Mouse (Mus musculus) forebrain, embryonic 11.5 days (tissue): ENCODE data around the gene Cntrl. TPM values are rescaled to one million over a fixed set of nuclear protein-coding genes. Genes with fewer than 3 reads are reported as not detected.

ENCODE experiments used
- ATAC-seq: fragments of 200-750 bp; cut with Nextera tagmentation; replicated peaks from 2 replicates; pipeline ENCODE4 v1.8.0; 2017; ENCODE audit warnings: moderate TSS enrichment; ENCODE audit not compliant: low FRiP score
- DNase-seq: peaks from one replicate; pipeline ENCODE4 v3.0.0-alpha.2; 2017; ENCODE audit warnings: low spot score
- H3K27ac ChIP-seq: fragments of 300-500 bp; sonication (generic); 2 replicates; pipeline ENCODE4 v1.5.1; 2014; ENCODE audit warnings: low read depth, low read length
- H3K27me3 ChIP-seq: fragments of 300-500 bp; sonication (generic); 2 replicates; pipeline ENCODE4 v1.6.1; 2014; ENCODE audit warnings: mild to moderate bottlenecking, low read length, mixed read lengths; ENCODE audit not compliant: control insufficient read depth, insufficient read depth
- H3K36me3 ChIP-seq: fragments of 300-500 bp; sonication (generic); 2 replicates; pipeline ENCODE4 v1.6.1; 2014; ENCODE audit warnings: mild to moderate bottlenecking, low read length, moderate library complexity, mixed read lengths; ENCODE audit not compliant: control insufficient read depth, insufficient read depth
- H3K4me1 ChIP-seq: fragments of 300-500 bp; sonication (generic); replicated peaks from 2 replicates; pipeline ENCODE4 v1.6.1; 2014; ENCODE audit warnings: low read length, mixed read lengths; ENCODE audit not compliant: control insufficient read depth, insufficient read depth
- H3K4me2 ChIP-seq: fragments of 300-500 bp; sonication (generic); 2 replicates; pipeline ENCODE4 v1.6.1; 2014; ENCODE audit warnings: low read depth, mild to moderate bottlenecking, low read length, moderate library complexity, mixed read lengths; ENCODE audit not compliant: severe bottlenecking
- H3K4me3 ChIP-seq: fragments of 300-500 bp; sonication (generic); 2 replicates; pipeline ENCODE4 v1.5.1; 2014; ENCODE audit warnings: low read depth, low read length
- H3K9ac ChIP-seq: fragments of 300-500 bp; sonication (generic); 2 replicates; pipeline ENCODE4 v1.6.1; 2014; ENCODE audit warnings: low read length
- H3K9me3 ChIP-seq: fragments of 300-500 bp; sonication (generic); 2 replicates; pipeline ENCODE4 v1.6.1; 2016; ENCODE audit warnings: low read length, mixed read lengths; ENCODE audit not compliant: control insufficient read depth
- WGBS: fragments of 180-500 bp; shearing (Covaris S2); extraction: QIAGEN DNeasy Blood & Tissue Kit; methylation state at CpG from one replicate; pipeline ENCODE4 v1.1.7; 2014; 5-methylcytosine and 5-hydroxymethylcytosine counted together
- polyA plus RNA-seq: library from polyadenylated mRNA; unstranded; fragments of >200 nt; fragmentation: Nextera tagmentation; extraction: Ambion mirVana; gene quantifications from 2 replicates; pipeline ENCODE4 v1.2.1, GENCODE M21; 2014

Gene Cntrl
- polyA plus RNA-seq, 1 experiment from 2014 or later, result 42.0 TPM

DNA sequence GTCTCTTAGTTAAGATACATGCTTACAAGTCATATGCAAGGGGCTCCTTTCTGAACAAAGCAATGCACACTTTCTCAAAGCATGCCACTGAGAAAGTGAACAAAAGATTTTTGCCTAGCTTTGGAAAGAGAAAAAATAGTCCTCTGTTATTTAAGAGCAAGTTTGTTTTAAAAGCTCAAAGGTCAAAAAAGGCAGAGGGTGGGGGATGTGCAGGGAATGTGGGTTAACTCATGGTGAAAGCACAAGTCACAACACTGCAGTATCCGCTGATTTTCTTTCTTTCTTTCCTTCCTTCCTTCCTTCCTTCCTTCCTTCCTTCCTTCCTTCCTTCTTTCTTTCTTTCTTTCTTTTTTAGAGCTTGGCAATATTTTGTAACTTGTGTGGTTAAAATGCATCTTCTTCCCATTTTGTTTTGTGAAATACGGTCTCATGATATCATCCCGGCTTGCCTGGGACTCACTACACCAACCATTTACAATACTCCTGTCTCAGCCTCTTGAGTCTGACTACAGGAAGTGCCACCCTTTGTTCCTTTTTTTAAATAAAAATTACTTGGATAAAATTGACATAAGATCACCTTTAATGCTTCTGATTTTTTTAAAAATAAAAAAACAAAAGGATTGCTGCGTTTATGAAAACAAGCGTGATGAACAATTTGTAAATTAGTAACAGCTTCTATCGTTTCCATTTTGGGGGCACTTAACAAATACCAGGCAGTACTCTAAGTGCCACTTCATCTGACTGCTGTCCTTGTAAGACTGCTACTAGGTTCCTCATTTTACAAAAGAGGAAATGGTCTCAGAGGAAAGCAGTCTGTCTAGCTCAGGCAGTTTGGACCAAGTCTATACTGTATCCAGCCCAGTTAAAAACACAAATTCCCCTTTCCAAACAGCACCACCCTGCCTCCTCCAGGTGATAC lies 86.6 kb downstream of the Cntrl start:
- Histone ChIP-seq H3K9ac (no peak overlapping the region), H3K4me1 (peaks cover 6% of the 10 kb centered on the region; the same call in 1 of the 2 replicates), H3K27ac (no peak overlapping the region), H3K27me3 (no peaks in the 10 kb centered on the region), H3K4me2 (no peak overlapping the region), H3K4me3 (no peak overlapping the region), H3K36me3 (no peaks in the 10 kb centered on the region), H3K9me3 (no peaks in the 10 kb centered on the region)
- 86% methylated on average over 6 of the region's 6 CpGs for WGBS
- ATAC-seq (no peak), DNase-seq (no peak)

GRCm38 (mm10) chr2:35199541-35199940 lies 90.2 kb downstream of the Cntrl start:
- H3K27ac ChIP-seq, result no peak overlapping the region
- H3K27me3 ChIP-seq, result no peaks in the 10 kb centered on the region
- peak overlapping the region; percentile 99 for H3K4me3 ChIP-seq
- 32% methylated on average over 5 of the region's 5 CpGs for WGBS
- H3K9me3 ChIP-seq, result no peaks in the 10 kb centered on the region
- DNase-seq (no peak), ATAC-seq (no peak)
- peak overlapping the region; percentile 60 for H3K4me2 ChIP-seq
- H3K4me1 ChIP-seq, result peaks cover 6% of the 10 kb centered on the region; the same call in 1 of the 2 replicates
- no peaks in the 10 kb centered on the region for H3K36me3 ChIP-seq
- peak overlapping the region; percentile 99 for H3K9ac ChIP-seq

GRCm38 (mm10) chr2:35199971-35200897 lies 90.9 kb downstream of the Cntrl start:
- H3K4me3 ChIP-seq, result peak overlapping the region; percentile 99
- DNase-seq (no peak), ATAC-seq (peak; percentile 77)
- no peaks in the 10 kb centered on the region for H3K27me3 ChIP-seq
- peak overlapping the region; percentile 60 for H3K4me2 ChIP-seq
- WGBS, result under 1% methylated on average over 73 of the region's 90 CpGs
- H3K36me3 ChIP-seq, result no peaks in the 10 kb centered on the region
- H3K9ac ChIP-seq, result peak overlapping the region; percentile 99
- H3K27ac ChIP-seq, result peak overlapping the region; percentile 90
- H3K4me1 ChIP-seq, result peaks cover 6% of the 10 kb centered on the region; the same call in 1 of the 2 replicates
- no peaks in the 10 kb centered on the region for H3K9me3 ChIP-seq

- peak within 1 kb of the TSS; percentile 99 for H3K9ac ChIP-seq
- peak within 1 kb of the TSS; percentile 90 for H3K27ac ChIP-seq
- H3K4me1 ChIP-seq, result peaks cover 6% of the 10 kb centered on the region; the same call in 1 of the 2 replicates
- WGBS, result under 1% methylated on average over 41 of the region's 47 CpGs
- ATAC-seq, result peak; percentile 98
- peak; percentile 100 for DNase-seq
- no peaks in the 10 kb centered on the region for H3K9me3 ChIP-seq
- H3K4me2 ChIP-seq, result peak within 1 kb of the TSS; percentile 72
- H3K27me3 ChIP-seq, result no peaks in the 10 kb centered on the region
- peak within 1 kb of the TSS; percentile 99 for H3K4me3 ChIP-seq
- no peaks in the 10 kb centered on the region for H3K36me3 ChIP-seq
Observed at GRCm38 (mm10) chr2:35200898-35201668, 91.8 kb downstream of the Cntrl start, which contains the start of gene Rab14. Rab14 (minus strand) TSS chr2:35201120.

- ATAC-seq (no peak), DNase-seq (no peak)
Observed at GRCm38 (mm10) chr2:35203729-35204128, 94.4 kb downstream of the Cntrl start.

DNA sequence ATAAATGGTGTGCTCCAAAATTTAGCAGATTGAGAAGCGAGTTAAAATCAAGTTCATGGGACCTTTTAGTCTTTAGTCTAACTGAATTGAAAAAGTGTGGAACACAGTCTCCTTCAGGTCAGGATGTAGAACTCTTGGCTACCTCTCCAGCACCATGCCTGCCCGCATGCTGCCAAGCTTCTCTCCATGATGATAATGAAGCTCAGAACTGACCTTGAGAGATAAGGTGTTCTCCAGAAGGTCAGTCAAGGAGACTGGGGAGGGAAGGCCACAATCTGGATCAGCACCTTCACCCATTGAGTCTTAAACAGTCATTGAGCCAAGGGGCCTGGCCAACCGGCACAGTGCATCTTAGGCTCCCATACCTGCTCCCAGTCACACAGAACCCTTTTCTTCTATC lies 97.5 kb downstream of the Cntrl start:
- H3K9ac ChIP-seq, result no peak overlapping the region
- no peak overlapping the region for H3K4me3 ChIP-seq
- no peak overlapping the region for H3K4me2 ChIP-seq
- H3K36me3 ChIP-seq, result no peaks in the 10 kb centered on the region
- no peak overlapping the region for H3K27ac ChIP-seq
- no peak for ATAC-seq
- WGBS, result 89% methylated on average over 3 of the region's 3 CpGs
- no peak for DNase-seq
- H3K4me1 ChIP-seq, result no peaks in the 10 kb centered on the region
- H3K27me3 ChIP-seq, result no peaks in the 10 kb centered on the region
- H3K9me3 ChIP-seq, result no peaks in the 10 kb centered on the region

More at GRCm38 (mm10) chr2:35203729-35204128, 94.4 kb downstream of the Cntrl start:
- Histone ChIP-seq H3K4me3 (no peak overlapping the region), H3K4me2 (no peak overlapping the region), H3K36me3 (no peaks in the 10 kb centered on the region), H3K9me3 (no peaks in the 10 kb centered on the region), H3K9ac (no peak overlapping the region), H3K4me1 (peaks cover 6% of the 10 kb centered on the region; the same call in 1 of the 2 replicates), H3K27me3 (no peaks in the 10 kb centered on the region), H3K27ac (no peak overlapping the region)

- no peaks in the 10 kb centered on the region for H3K27me3 ChIP-seq
- no peaks in the 10 kb centered on the region for H3K9me3 ChIP-seq
- DNase-seq (no peak), ATAC-seq (no peak)
- no peaks in the 10 kb centered on the region for H3K4me1 ChIP-seq
- 79% methylated on average over 3 of the region's 3 CpGs for WGBS
- H3K27ac ChIP-seq, result no peak overlapping the region
- no peak overlapping the region for H3K9ac ChIP-seq
- H3K4me2 ChIP-seq, result no peak overlapping the region
- no peaks in the 10 kb centered on the region for H3K36me3 ChIP-seq
- no peak overlapping the region for H3K4me3 ChIP-seq
Observed at GRCm38 (mm10) chr2:35208054-35208453, 98.8 kb downstream of the Cntrl start.
